Mouse (Mus musculus) stomach, postnatal 0 days (tissue): ENCODE measurements around the gene Psen2. TPM values are rescaled to one million over a fixed set of nuclear protein-coding genes. Genes with fewer than 3 reads are reported as not detected.

ENCODE experiments used
- ATAC-seq: fragments of 200-750 bp; cut with Nextera tagmentation; 2 replicates; pipeline ENCODE4 v1.8.0; 2017; ENCODE audit not compliant: low FRiP score, low TSS enrichment
- DNase-seq: peaks from one replicate; pipeline ENCODE4 v3.0.0-alpha.2; 2016; ENCODE audit warnings: low spot score
- H3K27ac ChIP-seq: fragments of 300-500 bp; sonication (generic); replicated peaks from 2 replicates; pipeline ENCODE4 v1.5.1; 2014; ENCODE audit warnings: mild to moderate bottlenecking, control low read depth
- H3K27me3 ChIP-seq: fragments of 300-500 bp; sonication (generic); 2 replicates; pipeline ENCODE4 v1.6.1; 2014; ENCODE audit warnings: low read length; ENCODE audit not compliant: control insufficient read depth, insufficient read depth
- H3K36me3 ChIP-seq: fragments of 300-500 bp; sonication (generic); 2 replicates; pipeline ENCODE4 v1.6.1; 2014; ENCODE audit warnings: low read length, mixed read lengths; ENCODE audit not compliant: control insufficient read depth, insufficient read depth
- H3K4me1 ChIP-seq: fragments of 300-500 bp; sonication (generic); replicated peaks from 2 replicates; pipeline ENCODE4 v1.6.1; 2014; ENCODE audit warnings: antibody characterized with exemption; ENCODE audit not compliant: control insufficient read depth, insufficient read depth
- H3K4me2 ChIP-seq: fragments of 300-500 bp; sonication (generic); replicated peaks from 2 replicates; pipeline ENCODE4 v1.6.1; 2014; ENCODE audit warnings: low read depth, mild to moderate bottlenecking, control low read depth, moderate library complexity
- H3K4me3 ChIP-seq: fragments of 300-500 bp; sonication (generic); 2 replicates; pipeline ENCODE4 v1.5.1; 2014; ENCODE audit warnings: low read depth, low read length, control low read depth
- H3K9ac ChIP-seq: fragments of 300-500 bp; sonication (generic); 2 replicates; pipeline ENCODE4 v1.6.1; 2014; ENCODE audit warnings: mild to moderate bottlenecking, low read length, control low read depth, mixed read lengths
- H3K9me3 ChIP-seq: fragments of 300-500 bp; sonication (generic); 2 replicates; pipeline ENCODE4 v1.6.1; 2016; ENCODE audit warnings: low read length; ENCODE audit not compliant: control insufficient read depth
- CTCF ChIP-seq: IDR thresholded peaks from 2 replicates; pipeline ENCODE4 v1.5.1; 2016; ENCODE audit warnings: antibody characterized with exemption, low read depth, mild to moderate bottlenecking, moderate library complexity
- EP300 ChIP-seq: optimal IDR thresholded peaks from 2 replicates; pipeline ENCODE3; 2016; ENCODE audit warnings: antibody characterized with exemption
- WGBS: fragments of 180-500 bp; shearing (Covaris S2); extraction: QIAGEN DNeasy Blood & Tissue Kit; methylation state at CpG from one replicate; pipeline ENCODE4 v1.1.7; 2014; 5-methylcytosine and 5-hydroxymethylcytosine counted together
- polyA plus RNA-seq: library from polyadenylated mRNA; unstranded; fragments of >200 nt; fragmentation: Nextera tagmentation; extraction: Ambion mirVana; gene quantifications from 2 replicates; pipeline ENCODE4 v1.2.1, GENCODE M21; 2015

The Psen2 gene
- polyA plus RNA-seq, 1 experiment from 2014 or later = 14.3 TPM

DNA sequence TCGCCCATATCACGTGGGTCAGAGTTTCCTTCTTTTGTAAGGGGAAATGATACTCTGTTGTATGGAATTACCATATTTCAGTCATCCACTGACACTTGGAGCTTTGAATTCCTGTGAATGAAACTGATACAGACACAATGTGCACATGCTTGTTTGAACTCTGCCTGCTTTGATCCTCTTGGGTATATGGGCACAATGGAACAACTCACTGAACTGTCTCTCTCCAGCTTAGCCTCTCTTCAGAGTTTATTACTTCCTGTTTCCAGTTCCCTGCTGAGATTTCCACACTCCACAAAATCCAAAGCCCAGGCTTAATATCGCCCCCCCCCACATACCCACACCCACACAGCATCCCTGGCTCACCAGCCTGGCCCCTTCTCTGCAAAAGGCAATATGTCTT lies 31.5 kb downstream of the Psen2 start:
- no peaks in the 10 kb centered on the region for H3K4me1 ChIP-seq
- no peaks in the 10 kb centered on the region for H3K9me3 ChIP-seq
- ATAC-seq (no peak), DNase-seq (no peak)
- 75% methylated on average over 3 of the region's 3 CpGs for WGBS
- TF ChIP-seq EP300 = no peak
- TF ChIP-seq CTCF = no peak
- no peak overlapping the region for H3K9ac ChIP-seq
- H3K4me2 ChIP-seq = no peak overlapping the region
- H3K36me3 ChIP-seq = peaks cover 3% of the 10 kb centered on the region; the same call in 1 of the 2 replicates
- H3K27me3 ChIP-seq = no peaks in the 10 kb centered on the region
- H3K4me3 ChIP-seq = no peak overlapping the region
- H3K27ac ChIP-seq = no peak overlapping the region

- Histone ChIP-seq H3K27me3 (no peaks in the 10 kb centered on the region), H3K4me2 (no peak overlapping the region), H3K9me3 (no peaks in the 10 kb centered on the region), H3K36me3 (peaks cover 3% of the 10 kb centered on the region; the same call in 1 of the 2 replicates), H3K9ac (no peak overlapping the region), H3K27ac (no peak overlapping the region), H3K4me3 (no peak overlapping the region), H3K4me1 (no peaks in the 10 kb centered on the region)
- TF ChIP-seq EP300 = no peak
- TF ChIP-seq CTCF = peak; percentile 77
- ATAC-seq (no peak), DNase-seq (peak; percentile 33)
- WGBS = 30% methylated on average over 2 of the region's 2 CpGs
These were observed 32.7 kb downstream of the Psen2 start for GRCm38 (mm10) chr1:180230580-180230979.

DNA sequence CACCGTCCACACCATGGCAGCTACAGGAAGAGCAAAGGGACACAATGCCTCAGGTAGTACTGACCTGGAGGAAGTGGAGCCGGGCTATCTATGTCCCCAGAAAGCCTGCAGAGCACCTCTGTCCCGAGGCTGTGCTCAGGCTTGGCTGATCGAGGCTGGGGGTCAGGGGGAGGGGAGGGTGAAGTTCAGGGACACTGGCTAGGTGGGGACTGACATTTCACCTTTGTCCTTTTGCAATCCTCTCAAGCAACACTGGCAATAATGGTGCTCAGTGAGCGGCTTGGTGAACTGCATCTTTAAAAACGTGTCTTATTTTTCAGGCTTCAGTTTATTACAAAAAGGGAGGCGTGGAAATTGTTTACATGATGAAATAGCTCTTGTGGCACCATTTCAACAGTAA lies 33.3 kb downstream of the Psen2 start:
- DNase-seq (no peak), ATAC-seq (no peak)
- H3K27me3 ChIP-seq = no peaks in the 10 kb centered on the region
- no peak overlapping the region for H3K27ac ChIP-seq
- peaks cover 3% of the 10 kb centered on the region; the same call in 1 of the 2 replicates for H3K36me3 ChIP-seq
- WGBS = 63% methylated on average over 7 of the region's 7 CpGs
- no peak for TF ChIP-seq CTCF
- no peak for TF ChIP-seq EP300
- no peak overlapping the region for H3K4me3 ChIP-seq
- H3K4me1 ChIP-seq = no peaks in the 10 kb centered on the region
- H3K9me3 ChIP-seq = no peaks in the 10 kb centered on the region
- no peak overlapping the region for H3K9ac ChIP-seq
- no peak overlapping the region for H3K4me2 ChIP-seq

- ATAC-seq (no peak), DNase-seq (no peak)
- Histone ChIP-seq H3K27me3 (no peaks in the 10 kb centered on the region), H3K9me3 (no peaks in the 10 kb centered on the region), H3K4me2 (no peak overlapping the region), H3K4me1 (no peaks in the 10 kb centered on the region), H3K36me3 (peaks cover 3% of the 10 kb centered on the region; the same call in 1 of the 2 replicates), H3K27ac (no peak overlapping the region), H3K4me3 (no peak overlapping the region), H3K9ac (no peak overlapping the region)
- 81% methylated on average over 12 of the region's 12 CpGs for WGBS
- TF ChIP-seq EP300 (no peak), CTCF (no peak)
These were observed 34.4 kb downstream of the Psen2 start for GRCm38 (mm10) chr1:180228854-180229253.

- H3K27me3 ChIP-seq = no peaks in the 10 kb centered on the region
- 87% methylated on average over 3 of the region's 3 CpGs for WGBS
These were observed 36.5 kb downstream of the Psen2 start for GRCm38 (mm10) chr1:180226766-180227165.

DNA sequence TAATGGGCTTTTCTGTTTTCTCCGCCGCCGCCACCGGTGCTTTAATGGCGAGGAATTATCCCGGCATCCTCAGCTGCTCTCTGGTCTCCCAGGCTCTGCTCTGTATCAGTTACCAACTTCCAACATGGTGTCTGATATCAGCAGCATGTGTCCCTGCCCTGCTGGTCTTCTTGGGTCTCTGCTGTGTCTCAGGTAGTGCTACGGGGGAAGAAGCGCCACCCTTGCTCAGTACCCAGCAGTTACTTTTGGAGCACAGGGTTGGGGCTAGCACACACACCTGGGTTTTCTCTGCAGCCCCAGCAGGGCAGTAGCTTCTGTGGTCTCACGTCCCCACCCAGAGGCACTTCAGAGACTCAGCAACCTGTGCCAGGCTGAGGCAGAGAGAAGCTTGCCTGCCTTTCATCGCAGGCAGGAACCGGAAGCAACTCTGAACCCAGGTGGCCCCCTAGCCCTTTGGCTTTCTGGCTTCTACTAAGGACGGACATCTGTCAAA lies 37.0 kb downstream of the Psen2 start:
- 4% methylated on average over 12 of the region's 12 CpGs for WGBS
- peak; percentile 45 for DNase-seq
- Histone ChIP-seq H3K27me3 (no peaks in the 10 kb centered on the region), H3K9ac (peak overlapping the region; percentile 47), H3K4me1 (no peaks in the 10 kb centered on the region), H3K9me3 (no peaks in the 10 kb centered on the region), H3K4me3 (peak overlapping the region; percentile 45), H3K27ac (peak overlapping the region; percentile 69), H3K4me2 (peak overlapping the region; percentile 69), H3K36me3 (no peaks in the 10 kb centered on the region; the same call in 1 of the 2 replicates)
- ATAC-seq = peak; percentile 69
- TF ChIP-seq CTCF (peak; percentile 49; the same call in 1 of the 2 replicates), EP300 (no peak)

More at GRCm38 (mm10) chr1:180226766-180227165, 36.5 kb downstream of the Psen2 start:
- Histone ChIP-seq H3K9me3 (no peaks in the 10 kb centered on the region), H3K27ac (peak overlapping the region; percentile 69; the same call in 1 of the 2 replicates), H3K9ac (peak overlapping the region; percentile 47; the same call in 1 of the 2 replicates), H3K4me2 (no peak overlapping the region), H3K36me3 (no peaks in the 10 kb centered on the region; the same call in 1 of the 2 replicates), H3K4me1 (no peaks in the 10 kb centered on the region), H3K4me3 (no peak overlapping the region)
- no peak for TF ChIP-seq EP300
- TF ChIP-seq CTCF = no peak
- ATAC-seq = no peak
- no peak for DNase-seq
